Mouse (Mus musculus) ES-Bruce4 (cell line): ENCODE measurements at regions not wholly inside any gene's neighbourhood (a gene's known extent, or its start where the extent isn't known, plus 50 kb on each side); places are given as distances from the start of the nearest gene placed in this dataset.

Experiments used
- H3K27ac ChIP-seq: 2 replicates; pipeline ENCODE4 v1.5.1; 2012; ENCODE audit warnings: low read length, inconsistent platforms; ENCODE audit not compliant: insufficient read depth
- H3K27me3 ChIP-seq: 2 replicates; pipeline ENCODE4 v1.6.1; 2012; ENCODE audit warnings: mild to moderate bottlenecking, low read length, inconsistent platforms; ENCODE audit not compliant: control insufficient read depth, poor library complexity, insufficient read depth, severe bottlenecking
- H3K36me3 ChIP-seq: 2 replicates; pipeline ENCODE4 v1.6.1; 2012; ENCODE audit warnings: inconsistent platforms, mild to moderate bottlenecking, low read length, moderate library complexity; ENCODE audit not compliant: control insufficient read depth, poor library complexity, insufficient read depth, severe bottlenecking
- H3K4me1 ChIP-seq: one replicate; pipeline ENCODE4 v1.8.1; 2011; ENCODE audit warnings: low read length; ENCODE audit not compliant: control insufficient read depth, insufficient read depth
- H3K4me3 ChIP-seq: 2 replicates; pipeline ENCODE4 v1.5.1; 2011; ENCODE audit warnings: low read depth, mild to moderate bottlenecking, low read length
- H3K9ac ChIP-seq: 2 replicates; pipeline ENCODE4 v1.6.1; 2012; ENCODE audit warnings: low read depth, mild to moderate bottlenecking, inconsistent platforms; ENCODE audit not compliant: poor library complexity, severe bottlenecking
- H3K9me3 ChIP-seq: replicated peaks from 2 replicates; pipeline ENCODE4 v1.6.1; 2012; ENCODE audit warnings: mild to moderate bottlenecking, low read length, inconsistent platforms; ENCODE audit not compliant: control insufficient read depth, poor library complexity, insufficient read depth, severe bottlenecking
- CTCF ChIP-seq: IDR thresholded peaks from one replicate; pipeline ENCODE4 v1.8.1; 2011; ENCODE audit warnings: low read depth, low read length
- EP300 ChIP-seq: IDR thresholded peaks from 2 replicates; pipeline ENCODE4 v1.6.1; 2011; ENCODE audit warnings: low read depth, low read length; ENCODE audit not compliant: insufficient read depth
- POLR2A ChIP-seq: IDR thresholded peaks from one replicate; pipeline ENCODE4 v1.8.1; 2011; ENCODE audit warnings: low read length; ENCODE audit not compliant: insufficient read depth

DNA sequence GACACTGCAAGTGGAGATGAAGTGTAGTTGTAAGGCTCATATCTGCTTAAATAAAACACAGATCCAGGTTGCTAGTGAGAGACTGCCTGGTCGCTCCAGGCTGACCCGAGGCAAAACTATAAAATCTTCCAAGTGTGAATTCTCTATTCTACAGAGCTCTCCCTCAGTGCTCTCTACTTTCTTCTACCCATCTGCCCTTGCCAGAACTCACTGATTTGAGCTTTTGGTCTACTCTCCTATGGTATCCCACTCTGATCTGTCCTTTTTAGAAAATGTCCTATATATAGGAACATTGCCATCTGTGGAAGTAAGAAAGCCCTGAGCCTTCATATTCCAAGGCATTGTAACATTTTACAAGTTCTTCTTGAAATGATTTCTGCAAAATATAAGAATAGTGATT, 518.3 kb downstream of the Galc start:
- H3K27ac ChIP-seq = no peak overlapping the region
- no peaks in the 10 kb centered on the region for H3K4me1 ChIP-seq
- H3K4me3 ChIP-seq = no peak overlapping the region
- TF ChIP-seq POLR2A = no peak
- no peak for TF ChIP-seq CTCF
- no peak for TF ChIP-seq EP300
- no peaks in the 10 kb centered on the region for H3K36me3 ChIP-seq
- no peaks in the 10 kb centered on the region for H3K9me3 ChIP-seq
- no peaks in the 10 kb centered on the region for H3K27me3 ChIP-seq
- no peak overlapping the region for H3K9ac ChIP-seq

DNA sequence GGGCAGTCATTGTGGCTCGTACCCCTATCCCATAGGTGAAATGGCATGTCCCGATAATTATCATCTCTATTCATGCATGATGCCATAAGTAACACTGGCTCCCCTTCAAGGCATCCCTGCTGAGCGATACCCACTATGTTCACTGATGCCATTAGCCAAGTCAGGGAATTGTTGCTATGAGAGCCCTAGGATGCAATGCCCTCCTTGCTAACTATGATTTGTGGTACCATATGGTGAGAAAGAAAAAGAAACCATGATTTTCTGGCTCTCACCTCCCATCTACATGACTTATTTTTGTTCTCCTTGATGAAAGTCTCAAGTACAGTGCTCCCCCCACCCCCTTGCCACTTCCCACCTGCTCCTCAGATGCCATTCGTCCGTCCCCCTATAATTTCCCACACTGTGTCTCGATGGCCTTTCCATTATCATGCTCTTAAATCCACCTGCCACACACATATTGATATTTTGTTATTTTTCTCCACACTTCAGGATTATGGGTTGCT, 527.1 kb downstream of the Galc start:
- H3K4me3 ChIP-seq = no peak overlapping the region
- no peaks in the 10 kb centered on the region for H3K27me3 ChIP-seq

DNA sequence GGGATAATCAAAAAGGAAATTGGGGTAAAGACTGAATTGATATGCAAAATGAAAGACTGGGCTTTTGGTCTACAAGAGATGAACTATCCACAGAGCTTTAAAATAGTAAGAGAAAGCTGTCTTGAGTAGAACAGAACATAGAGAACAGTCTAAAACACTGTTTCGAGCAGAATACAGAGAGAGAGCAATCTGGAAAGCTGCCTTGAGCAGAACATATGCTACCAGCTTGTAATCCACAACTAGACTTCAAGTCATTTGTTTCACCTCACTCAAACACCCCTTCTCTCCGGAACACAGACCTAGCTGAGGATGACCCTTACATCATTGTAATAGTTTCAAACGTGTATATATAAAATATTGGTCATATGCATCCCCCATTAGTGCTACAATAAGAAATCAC, 538.7 kb downstream of the Galc start:
- Histone ChIP-seq H3K27ac (no peak overlapping the region), H3K4me1 (no peaks in the 10 kb centered on the region), H3K9me3 (no peaks in the 10 kb centered on the region), H3K36me3 (no peaks in the 10 kb centered on the region), H3K9ac (no peak overlapping the region), H3K4me3 (no peak overlapping the region), H3K27me3 (no peaks in the 10 kb centered on the region)
- TF ChIP-seq EP300 (no peak), CTCF (no peak), POLR2A (no peak)

More for the DNA sequence above, 527.1 kb downstream of the Galc start:
- no peaks in the 10 kb centered on the region for H3K36me3 ChIP-seq
- no peak for TF ChIP-seq POLR2A
- no peak for TF ChIP-seq CTCF
- no peak for TF ChIP-seq EP300
- H3K9me3 ChIP-seq = no peaks in the 10 kb centered on the region; the same call in 1 of the 2 replicates
- no peak overlapping the region for H3K9ac ChIP-seq
- no peak overlapping the region for H3K27ac ChIP-seq
- no peaks in the 10 kb centered on the region for H3K4me1 ChIP-seq

DNA sequence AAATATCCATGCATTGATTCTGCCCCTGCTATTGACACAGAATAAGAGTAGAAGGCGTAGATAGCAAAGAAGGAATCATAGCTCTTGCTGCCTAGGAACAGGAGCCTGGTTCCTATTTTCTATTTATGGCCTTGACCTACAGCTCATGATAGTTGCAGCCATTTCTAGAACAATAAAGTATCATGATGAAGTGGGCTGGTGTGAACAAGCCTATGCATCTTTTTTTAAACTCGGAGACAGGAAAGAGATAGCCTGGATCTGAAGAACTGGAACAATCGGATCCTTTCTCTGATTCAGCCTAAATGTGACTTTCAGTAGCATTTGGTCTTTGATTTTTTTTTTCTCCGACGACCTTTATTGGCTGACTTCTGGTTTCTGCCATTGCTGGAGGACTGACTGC, 541.4 kb downstream of the Galc start:
- no peaks in the 10 kb centered on the region for H3K4me1 ChIP-seq
- no peak overlapping the region for H3K9ac ChIP-seq
- H3K4me3 ChIP-seq = no peak overlapping the region

More for the DNA sequence above, 541.4 kb downstream of the Galc start:
- H3K36me3 ChIP-seq = no peaks in the 10 kb centered on the region
- no peak overlapping the region for H3K27ac ChIP-seq
- H3K27me3 ChIP-seq = no peaks in the 10 kb centered on the region
- TF ChIP-seq EP300 (no peak), POLR2A (no peak), CTCF (no peak)
- no peaks in the 10 kb centered on the region for H3K9me3 ChIP-seq
